Mouse (Mus musculus): ENCODE results near the gene Ptpro. TPM values are rescaled to one million over a fixed set of nuclear protein-coding genes. Genes with fewer than 3 reads are reported as not detected.
"Not testable (repeated sequence)": the region's sequence is repeated elsewhere in the genome, so short reads cannot be mapped to it uniquely, and the experiment has no call there.

The Ptpro gene
- polyA plus RNA-seq, 1 experiment from 2014 or later, result 48.9 TPM

DNA sequence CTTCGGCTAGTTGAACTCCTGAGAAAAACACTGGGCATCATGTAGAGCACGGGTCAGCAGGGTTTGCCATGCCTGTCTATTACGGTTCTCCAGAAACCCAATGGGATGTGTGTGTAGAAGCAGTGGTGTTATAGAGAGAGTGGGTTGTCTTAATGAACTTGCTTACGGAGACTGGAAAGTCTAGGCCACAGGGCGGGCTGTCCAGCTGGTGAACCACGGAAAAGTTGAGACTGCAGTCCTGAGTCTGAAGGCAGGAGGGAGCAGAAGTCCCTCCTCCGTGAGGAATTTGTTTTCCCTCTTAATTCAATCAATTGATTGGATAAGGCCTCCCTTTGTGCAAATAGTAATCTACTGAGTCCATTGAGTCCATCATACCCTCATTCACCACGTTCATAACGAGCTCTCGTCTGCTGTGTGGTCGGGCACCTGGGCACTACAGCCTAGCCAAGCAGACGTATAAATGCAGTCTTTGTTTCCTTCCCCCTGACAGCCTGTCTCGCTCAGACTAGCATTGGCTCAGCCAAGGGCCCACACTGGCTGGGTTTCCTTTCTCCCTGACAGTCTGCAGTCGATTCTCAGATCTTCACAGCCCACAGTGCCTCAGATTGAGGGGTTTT lies 181.5 kb downstream of the Ptpro start:
- H3K27me3 ChIP-seq, result no peaks in the 10 kb centered on the region
- H3K27ac ChIP-seq (replicated peaks), result peak overlapping the region; percentile 51
- H3K4me2 ChIP-seq, result no peak overlapping the region
- no peaks in the 10 kb centered on the region for H3K9me3 ChIP-seq
- 47% methylated on average over 14 of the region's 14 CpGs for WGBS
- no peak overlapping the region for H3K4me3 ChIP-seq
- peaks cover 10% of the 10 kb centered on the region; the same call in 1 of the 2 replicates for H3K36me3 ChIP-seq
- peaks cover 13% of the 10 kb centered on the region; the same call in 1 of the 2 replicates for H3K4me1 ChIP-seq (replicated peaks)
- peak; percentile 84 for ATAC-seq (ENCODE audit: low FRiP score, low read depth)
- H3K9ac ChIP-seq, result no peak overlapping the region

DNA sequence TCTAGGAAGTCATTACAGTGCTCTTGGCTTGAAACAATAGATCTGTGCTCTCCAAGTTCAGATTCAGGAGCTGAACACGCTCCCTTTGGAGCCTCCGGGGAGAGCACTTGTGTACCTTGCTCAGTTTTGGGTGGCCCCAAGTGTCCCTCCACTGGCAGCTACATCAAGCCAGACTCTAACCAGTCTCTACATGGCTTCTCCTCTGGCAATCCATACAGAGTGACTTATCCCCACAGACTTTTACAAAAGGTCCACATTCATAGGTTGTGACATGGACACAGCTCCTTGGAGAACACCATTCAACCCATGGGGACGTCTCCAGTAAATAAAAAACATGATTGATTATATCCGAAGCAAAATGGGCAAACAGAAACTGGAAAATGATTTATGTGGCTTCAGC lies 185.4 kb downstream of the Ptpro start:
- Histone ChIP-seq H3K27ac (replicated peaks) (0 out of 2 replicates have a peak overlapping the region, but pooled peaks have one; percentile 23), H3K4me3 (no peak overlapping the region), H3K27me3 (no peaks in the 10 kb centered on the region), H3K4me2 (no peak overlapping the region), H3K9me3 (no peaks in the 10 kb centered on the region), H3K36me3 (no peaks in the 10 kb centered on the region), H3K4me1 (replicated peaks) (peaks cover 13% of the 10 kb centered on the region; the same call in 1 of the 2 replicates), H3K9ac (no peak overlapping the region)
- ATAC-seq (ENCODE audit: low FRiP score, low read depth), result peak; percentile 35; the same call in 1 of the 2 replicates
- WGBS, result 36% methylated on average over 4 of the region's 4 CpGs

DNA sequence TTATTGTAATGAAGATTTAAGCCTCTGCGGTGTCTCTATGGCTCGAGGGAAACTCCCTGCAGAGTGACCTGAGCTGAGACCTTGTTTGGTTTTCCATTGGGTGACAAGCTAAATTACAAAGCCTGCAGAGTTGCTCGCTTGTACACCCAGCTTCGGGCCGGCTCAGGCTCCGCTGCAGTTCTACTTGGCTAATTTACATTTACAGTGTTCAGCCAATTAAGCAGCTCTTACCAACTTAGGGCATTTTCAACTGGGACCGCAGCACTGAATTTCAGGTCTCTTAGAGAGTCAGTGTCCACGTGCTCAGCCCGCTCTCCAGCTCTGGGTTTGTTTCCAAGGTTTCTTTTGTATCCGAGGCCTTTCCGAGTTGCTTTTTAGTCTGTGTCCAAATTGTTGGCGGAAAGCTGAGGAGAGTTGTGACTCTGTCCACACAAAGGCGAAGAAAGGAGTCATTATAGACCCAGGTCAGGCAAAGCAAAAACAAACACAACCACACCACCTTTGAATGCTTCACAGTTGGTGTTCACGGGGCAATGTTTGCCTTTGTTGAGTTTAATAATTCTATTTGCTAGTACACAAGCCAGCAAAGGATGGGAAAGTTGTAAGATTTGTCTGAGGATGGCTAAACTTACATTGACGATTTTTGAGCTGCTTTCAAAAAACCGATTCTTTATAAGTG lies 185.9 kb downstream of the Ptpro start:
- H3K9ac ChIP-seq, result no peak overlapping the region
- peaks cover 5% of the 10 kb centered on the region for H3K36me3 ChIP-seq
- no peaks in the 10 kb centered on the region for H3K27me3 ChIP-seq
- H3K9me3 ChIP-seq, result no peaks in the 10 kb centered on the region
- 13% methylated on average over 16 of the region's 16 CpGs for WGBS
- peak; percentile 88 for ATAC-seq (ENCODE audit: low FRiP score, low read depth)
- H3K27ac ChIP-seq (replicated peaks), result 0 out of 2 replicates have a peak overlapping the region, but pooled peaks have one; percentile 23
- no peak overlapping the region for H3K4me2 ChIP-seq
- peaks cover 13% of the 10 kb centered on the region; the same call in 1 of the 2 replicates for H3K4me1 ChIP-seq (replicated peaks)
- no peak overlapping the region for H3K4me3 ChIP-seq

DNA sequence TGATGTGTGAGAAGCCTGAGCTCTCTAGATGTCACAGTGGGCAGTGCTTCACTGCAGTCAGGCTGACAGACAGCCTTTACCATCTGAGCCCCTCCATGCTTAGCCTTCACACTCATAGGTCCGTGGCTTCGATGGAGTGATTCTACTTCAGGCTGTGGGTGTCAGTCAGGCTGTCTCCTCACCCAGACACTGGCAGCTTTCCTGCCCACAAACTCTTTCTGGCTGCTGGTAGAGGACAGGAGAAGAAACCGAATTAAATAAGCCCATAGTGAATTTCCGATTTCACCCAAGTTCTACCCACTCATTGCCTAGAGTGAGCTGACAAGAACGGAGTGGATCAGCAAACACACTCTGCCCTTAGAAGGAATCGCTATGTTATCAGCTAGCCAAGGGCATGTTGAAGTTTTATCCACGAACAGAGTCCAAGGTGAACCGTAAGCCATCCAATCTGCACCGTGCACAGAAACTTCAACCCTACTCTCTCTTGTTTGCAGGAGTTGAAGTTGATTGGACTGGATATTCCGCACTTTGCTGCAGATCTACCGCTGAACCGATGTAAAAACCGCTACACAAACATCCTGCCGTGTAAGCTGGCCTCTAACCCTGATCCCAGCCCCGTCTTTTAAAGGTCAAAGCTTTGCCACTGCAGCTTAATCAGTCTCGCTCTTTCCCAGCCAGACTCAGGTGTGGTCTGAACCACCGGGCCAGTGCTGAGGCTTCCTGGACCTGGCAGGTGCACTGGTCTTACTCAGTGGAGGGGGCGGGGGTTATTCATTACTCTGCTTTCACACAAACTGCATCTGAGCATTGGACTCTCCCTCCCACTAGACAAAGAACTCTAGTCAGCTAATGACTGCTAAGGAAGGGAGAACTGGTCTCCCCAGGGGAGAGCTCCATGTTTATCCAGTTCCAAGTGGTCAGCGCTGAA lies 188.7 kb downstream of the Ptpro start:
- no peak overlapping the region for H3K9ac ChIP-seq
- peaks cover 5% of the 10 kb centered on the region; the same call in 1 of the 2 replicates for H3K4me1 ChIP-seq (replicated peaks)
- H3K27ac ChIP-seq (replicated peaks), result no peak overlapping the region
- no peak for ATAC-seq (ENCODE audit: low FRiP score, low read depth)
- no peak overlapping the region for H3K4me2 ChIP-seq
- no peaks in the 10 kb centered on the region for H3K27me3 ChIP-seq
- H3K36me3 ChIP-seq, result peaks cover 12% of the 10 kb centered on the region
- 90% methylated on average over 19 of the region's 19 CpGs for WGBS
- no peaks in the 10 kb centered on the region for H3K9me3 ChIP-seq
- no peak overlapping the region for H3K4me3 ChIP-seq

DNA sequence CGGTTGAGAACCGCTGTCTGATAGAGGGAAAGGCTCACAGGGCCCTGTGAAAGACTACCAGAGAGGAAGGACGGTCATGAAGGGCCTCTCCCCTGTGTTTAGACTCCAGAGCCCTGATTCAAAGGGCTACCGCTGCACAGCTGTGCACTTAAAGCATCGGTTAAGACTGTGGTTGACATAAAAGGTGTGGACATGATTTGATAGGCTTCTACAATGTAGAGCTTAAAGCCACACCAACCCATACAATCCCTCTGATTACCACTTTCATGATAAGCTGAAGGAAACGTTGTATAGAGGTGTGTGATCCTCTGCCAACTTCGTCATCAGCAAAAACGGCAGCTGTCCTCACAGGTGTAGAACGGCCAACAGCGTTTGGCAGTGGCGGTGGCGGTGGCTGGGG lies 191.0 kb downstream of the Ptpro start:
- H3K4me2 ChIP-seq, result no peak overlapping the region
- no peaks in the 10 kb centered on the region for H3K9me3 ChIP-seq
- no peak for ATAC-seq (ENCODE audit: low FRiP score, low read depth)
- no peak overlapping the region for H3K4me3 ChIP-seq
- WGBS, result 95% methylated on average over 12 of the region's 12 CpGs
- H3K27ac ChIP-seq (replicated peaks), result no peak overlapping the region
- peaks cover 15% of the 10 kb centered on the region for H3K36me3 ChIP-seq
- no peak overlapping the region for H3K9ac ChIP-seq
- no peaks in the 10 kb centered on the region for H3K27me3 ChIP-seq
- peaks cover under 1% of the 10 kb centered on the region; the same call in 1 of the 2 replicates for H3K4me1 ChIP-seq (replicated peaks)

DNA sequence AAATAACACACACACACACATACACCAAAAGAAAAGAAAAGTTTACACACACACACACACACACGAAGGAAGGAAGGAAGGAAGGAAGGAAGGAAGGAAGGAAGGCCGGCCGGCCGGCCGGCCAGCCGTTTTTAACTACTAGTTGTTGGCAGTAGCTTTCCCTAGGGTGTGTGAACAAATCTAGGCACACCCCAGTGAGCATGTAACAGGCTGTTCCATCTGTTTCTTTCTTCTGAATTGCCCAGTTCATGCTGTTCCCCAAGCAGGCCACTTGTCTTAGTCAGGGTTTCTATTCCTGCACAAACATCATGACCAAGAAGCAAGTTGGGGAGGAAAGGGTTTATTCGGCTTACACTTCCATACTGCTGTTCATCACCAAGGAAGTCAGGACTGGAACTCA lies 194.0 kb downstream of the Ptpro start:
- H3K4me2 ChIP-seq; ATAC-seq (ENCODE audit: low FRiP score, low read depth); H3K27me3 ChIP-seq; H3K9me3 ChIP-seq; H3K27ac ChIP-seq (replicated peaks); H3K4me1 ChIP-seq (replicated peaks); H3K4me3 ChIP-seq; H3K9ac ChIP-seq: not testable (repeated sequence)
- H3K36me3 ChIP-seq, result peaks cover 18% of the 10 kb centered on the region
- 79% methylated on average over 7 of the region's 7 CpGs for WGBS

DNA sequence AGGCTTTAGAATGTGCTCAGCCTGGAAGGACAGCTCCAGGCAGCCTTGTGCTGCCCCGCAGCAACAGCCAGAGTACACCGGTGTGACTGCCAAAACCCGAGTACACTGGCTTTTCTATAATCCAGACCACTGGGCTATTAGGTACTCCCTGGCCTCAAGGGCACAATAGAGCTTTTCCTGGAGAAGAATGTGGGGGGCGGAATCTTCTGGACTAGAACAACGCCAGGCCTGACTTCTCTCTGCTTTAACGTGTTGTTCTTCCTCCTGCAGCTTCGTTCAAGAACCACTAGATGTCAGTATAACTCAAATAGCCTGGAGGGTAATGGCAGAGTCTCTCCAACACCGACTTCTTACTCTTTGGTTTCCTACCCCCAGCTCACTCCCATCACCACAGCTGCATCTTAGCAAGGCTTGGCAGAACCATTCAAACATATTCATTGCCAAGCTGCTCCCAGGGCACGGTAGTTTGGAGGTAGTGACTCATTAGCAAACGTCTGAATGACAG lies 203.5 kb downstream of the Ptpro start:
- H3K9ac ChIP-seq, result no peak overlapping the region
- H3K36me3 ChIP-seq, result no peaks in the 10 kb centered on the region
- WGBS, result 11% methylated on average over 10 of the region's 10 CpGs
- no peak overlapping the region for H3K4me3 ChIP-seq
- H3K4me1 ChIP-seq (replicated peaks), result 0 out of 2 replicates have a peak, but pooled peaks cover 3% of the 10 kb centered on the region
- peak; percentile 87 for ATAC-seq (ENCODE audit: low FRiP score, low read depth)
- H3K27ac ChIP-seq (replicated peaks), result no peak overlapping the region
- H3K4me2 ChIP-seq, result no peak overlapping the region
- no peaks in the 10 kb centered on the region for H3K27me3 ChIP-seq
- H3K9me3 ChIP-seq, result no peaks in the 10 kb centered on the region

- WGBS, result 78% methylated on average over 7 of the region's 7 CpGs
- Histone ChIP-seq H3K4me1 (replicated peaks) (0 out of 2 replicates have a peak, but pooled peaks cover 3% of the 10 kb centered on the region), H3K36me3 (no peaks in the 10 kb centered on the region), H3K9me3 (no peaks in the 10 kb centered on the region), H3K27me3 (no peaks in the 10 kb centered on the region), H3K4me3 (no peak overlapping the region), H3K9ac (no peak overlapping the region), H3K27ac (replicated peaks) (no peak overlapping the region), H3K4me2 (no peak overlapping the region)
- peak; percentile 59; the same call in 1 of the 2 replicates for ATAC-seq (ENCODE audit: low FRiP score, low read depth)
Observed at GRCm38 (mm10) chr6:137456064-137456463, 203.9 kb downstream of the Ptpro start.

DNA sequence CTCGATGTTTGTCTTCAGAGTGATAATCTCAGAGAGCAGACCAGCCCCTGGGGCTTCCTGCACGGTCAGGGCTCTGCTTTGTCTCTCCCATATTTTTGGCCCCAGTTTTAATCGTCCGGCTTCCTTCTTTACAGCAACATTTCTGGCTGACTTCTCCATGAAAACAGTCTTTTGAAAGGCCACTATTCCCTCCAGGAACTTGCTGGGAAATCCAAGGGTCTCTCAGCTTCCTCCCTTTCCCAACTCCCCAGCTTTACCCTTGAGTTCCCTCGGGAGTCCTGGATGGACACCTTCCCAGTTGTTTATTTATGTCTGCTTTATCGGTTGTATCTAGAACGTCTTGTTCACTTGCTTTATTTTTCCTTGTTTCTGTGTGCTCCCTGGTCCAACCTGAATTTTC lies 205.1 kb downstream of the Ptpro start:
- WGBS, result 64% methylated on average over 7 of the region's 7 CpGs
- Histone ChIP-seq H3K27ac (replicated peaks) (no peak overlapping the region), H3K27me3 (no peaks in the 10 kb centered on the region), H3K9ac (no peak overlapping the region), H3K9me3 (no peaks in the 10 kb centered on the region), H3K36me3 (peaks cover under 1% of the 10 kb centered on the region; the same call in 1 of the 2 replicates), H3K4me3 (no peak overlapping the region), H3K4me1 (replicated peaks) (0 out of 2 replicates have a peak, but pooled peaks cover 3% of the 10 kb centered on the region), H3K4me2 (no peak overlapping the region)
- no peak for ATAC-seq (ENCODE audit: low FRiP score, low read depth)

GRCm38 (mm10) chr6:137458136-137458535 lies 206.0 kb downstream of the Ptpro start:
- Histone ChIP-seq H3K9ac (no peak overlapping the region), H3K36me3 (peaks cover 3% of the 10 kb centered on the region), H3K27ac (replicated peaks) (no peak overlapping the region), H3K4me1 (replicated peaks) (0 out of 2 replicates have a peak, but pooled peaks cover 3% of the 10 kb centered on the region), H3K9me3 (no peaks in the 10 kb centered on the region), H3K4me3 (no peak overlapping the region), H3K27me3 (no peaks in the 10 kb centered on the region), H3K4me2 (no peak overlapping the region)
- WGBS, result 85% methylated on average over 7 of the region's 7 CpGs
- ATAC-seq (ENCODE audit: low FRiP score, low read depth), result no peak

DNA sequence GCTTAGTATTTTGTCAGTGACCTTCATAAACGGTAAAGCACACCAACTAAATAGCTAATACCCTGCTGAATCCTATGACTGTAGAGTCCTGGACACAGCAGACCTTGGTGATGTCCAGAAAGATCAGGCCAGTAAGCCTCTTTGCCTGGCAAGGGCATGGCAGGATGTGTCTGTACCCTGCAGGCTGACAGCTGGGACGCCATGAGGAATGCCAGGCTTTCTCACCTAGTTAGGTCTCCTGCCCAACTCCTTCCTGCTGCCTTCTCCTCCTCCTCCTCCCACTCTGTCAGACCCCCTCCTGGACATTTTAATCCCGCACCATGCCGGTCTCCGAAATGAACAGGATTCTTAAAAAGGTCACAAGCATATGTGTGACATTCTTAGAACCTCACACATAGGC lies 211.7 kb downstream of the Ptpro start:
- no peak for ATAC-seq (ENCODE audit: low FRiP score, low read depth)
- 92% methylated on average over 5 of the region's 5 CpGs for WGBS
- peaks cover 3% of the 10 kb centered on the region for H3K36me3 ChIP-seq

More for the DNA sequence above, 211.7 kb downstream of the Ptpro start:
- Histone ChIP-seq H3K4me3 (no peak overlapping the region), H3K9ac (no peak overlapping the region), H3K27ac (replicated peaks) (no peak overlapping the region), H3K4me1 (replicated peaks) (peaks cover 10% of the 10 kb centered on the region; the same call in 1 of the 2 replicates), H3K9me3 (no peaks in the 10 kb centered on the region), H3K4me2 (no peak overlapping the region), H3K27me3 (no peaks in the 10 kb centered on the region)

Measured in hindbrain, embryonic 15.5 days (tissue).